Mouse (Mus musculus) T-cell, adult 66 days (primary cell): ENCODE measurements around the gene Jhy. TPM values are rescaled to one million over a fixed set of nuclear protein-coding genes. Genes with fewer than 3 reads are reported as not detected.

Experiments
- total RNA-seq, 2 experiments: library from RNA; stranded (reverse); gene quantifications; 3 replicates in 1 of 2; 4 replicates in 1 of 2; pipeline ENCODE4 v1.2.4; 2023

Gene Jhy
- not detected for total RNA-seq

DNA sequence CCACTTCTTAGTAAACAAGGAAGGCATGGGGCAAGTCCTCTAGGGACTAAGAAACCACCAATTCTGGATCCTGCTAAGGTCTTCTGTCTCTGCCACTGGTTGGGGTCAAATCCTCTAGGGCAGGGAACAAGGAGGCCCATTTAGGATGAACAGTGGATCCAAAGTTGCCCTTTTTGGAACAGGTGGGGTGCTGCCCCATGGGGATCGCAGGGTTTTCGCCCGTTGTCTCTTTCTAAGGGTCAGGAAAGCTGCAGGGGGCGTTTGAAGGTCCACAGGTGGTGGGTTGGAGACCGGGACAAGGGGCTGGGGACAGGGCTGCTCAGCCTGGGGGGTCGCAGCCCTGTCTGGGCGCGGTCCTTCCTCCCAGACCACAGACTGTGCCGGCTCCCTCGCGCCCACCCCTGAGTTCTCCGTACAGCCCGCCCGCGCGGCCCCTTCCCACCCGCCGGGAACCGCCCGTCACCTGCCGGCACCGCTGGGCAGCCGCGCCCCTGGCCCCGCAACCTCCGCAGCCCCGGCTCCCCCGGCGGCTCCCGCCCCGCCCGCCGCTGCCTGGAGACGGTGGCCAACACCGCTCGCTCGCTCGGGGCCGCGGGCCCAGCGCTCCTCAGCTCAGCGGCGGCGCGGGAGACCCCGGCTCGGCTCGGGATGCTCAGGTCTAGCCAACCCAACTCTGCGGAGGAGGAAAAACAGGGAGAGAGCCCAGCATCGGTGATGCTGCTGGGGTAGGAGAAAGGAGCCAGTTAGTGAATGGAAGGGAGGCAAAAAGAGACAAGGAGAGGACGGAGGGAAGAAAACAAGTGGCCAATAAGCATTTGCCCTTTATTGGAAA, at the start of gene Jhy:
Gene Jhy (minus strand): TSS at position 533 of the 832 bp plus-strand sequence.

DNA sequence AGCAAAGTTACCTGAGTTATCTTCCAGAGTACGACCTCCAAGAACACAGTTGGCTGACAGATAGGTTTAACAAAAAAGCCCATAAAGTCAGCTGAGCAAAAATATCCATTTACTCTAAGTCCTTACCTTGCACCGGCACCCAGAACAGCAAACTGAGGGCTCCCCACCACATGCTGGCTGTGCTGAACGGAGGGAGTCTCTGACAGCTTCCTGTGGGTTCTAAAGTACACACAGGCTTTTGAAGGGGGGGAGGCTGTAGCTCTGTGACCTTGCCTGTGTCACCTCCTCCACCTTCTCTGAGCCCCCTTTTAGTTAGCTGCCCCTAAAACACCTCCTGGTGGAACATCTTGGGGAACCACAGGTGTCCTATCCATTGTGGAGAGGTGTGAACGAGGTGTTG, 40.5 kb upstream of the Jhy start, which contains the start of gene Crtam:
Gene Crtam (minus strand): TSS at position 214 of the 400 bp plus-strand sequence.

DNA sequence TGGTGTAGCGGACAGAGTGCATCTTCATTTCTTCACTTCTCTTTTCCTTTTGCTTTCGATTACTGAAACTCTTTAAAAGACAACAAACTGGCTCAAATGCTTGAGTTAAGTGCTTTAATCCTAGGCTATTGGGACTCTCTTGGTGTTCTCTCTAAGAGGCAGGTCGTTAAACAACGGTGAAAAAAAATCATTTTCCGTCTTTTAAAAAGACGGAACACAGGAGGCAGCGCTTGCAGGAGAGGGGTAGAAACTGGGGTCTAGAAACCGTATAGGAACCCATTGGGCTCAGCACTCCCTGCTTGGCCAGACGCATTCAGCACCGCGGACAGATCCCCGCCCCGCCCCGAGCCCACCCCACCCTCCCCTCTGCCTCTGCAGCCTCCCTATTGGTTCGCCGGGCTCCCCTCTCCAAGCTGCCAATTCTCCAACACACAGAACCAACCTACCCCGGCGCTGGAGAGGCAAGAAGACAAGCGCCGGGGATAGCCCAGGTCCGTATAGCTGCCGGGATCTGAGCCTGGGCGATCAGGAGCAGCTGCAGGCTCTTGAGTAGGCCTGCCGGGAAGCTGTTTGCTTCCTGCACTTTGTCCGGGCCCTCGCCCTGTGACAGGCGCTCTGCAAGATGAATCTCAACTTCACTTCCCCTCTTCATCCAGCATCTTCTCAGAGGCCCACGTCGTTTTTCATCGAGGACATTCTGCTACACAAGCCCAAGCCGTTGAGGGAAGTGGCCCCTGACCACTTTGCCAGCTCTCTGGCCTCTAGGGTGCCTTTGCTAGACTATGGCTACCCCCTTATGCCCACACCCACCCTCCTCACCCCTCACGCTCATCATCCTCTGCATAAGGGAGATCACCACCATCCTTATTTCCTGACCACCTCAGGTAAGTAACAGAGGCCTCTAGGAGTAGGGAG, 90.1 kb downstream of the Jhy start, which contains the start of gene Bsx:
Gene Bsx (plus strand): TSS at position 572 of the 915 bp plus-strand sequence.

Other genes starting within 250 kb of the Jhy start
- 1,000 to 10,000 TPM; 1,747 to 1,918 TPM for gene Hspa8, start 163.1 kb downstream of the Jhy start, total RNA-seq
- gene Bsx, start 90.0 kb downstream of the Jhy start, total RNA-seq: not detected
- 10 to 100 TPM; 15.6 to 17.1 TPM for gene Crtam, start 40.5 kb upstream of the Jhy start, total RNA-seq
- gene Ubash3b, start 197.6 kb upstream of the Jhy start, total RNA-seq: 10 to 100 TPM; 19.1 to 23.5 TPM